In the genomic region with DNA sequence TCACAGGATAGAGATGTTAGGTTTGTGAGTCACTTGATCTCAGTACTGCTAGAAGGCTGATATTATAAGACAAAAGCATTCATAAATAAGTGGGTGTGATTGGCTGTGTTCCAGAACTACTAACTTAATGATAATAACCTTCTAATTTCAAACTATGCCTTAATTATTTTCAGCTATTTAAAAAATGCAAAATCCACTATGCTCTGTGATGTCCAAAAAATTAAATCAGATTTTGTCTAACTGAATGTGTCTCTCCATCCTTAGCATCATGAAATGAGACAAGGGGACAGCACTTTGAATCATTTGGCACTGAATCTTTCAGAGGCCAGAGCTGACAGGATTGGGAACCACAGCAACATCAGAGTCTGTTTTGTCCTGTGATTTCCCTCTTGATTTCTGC, we compare ENCODE assay signal across 18 mouse cellular contexts.
"Had no signal": no experiment of that assay in that cellular context is flagged by ENCODE, and none has a peak within 500 bp of the region (broad histone marks: within the 10 kb centered on the region; RNA-seq: fewer than 3 reads in every experiment).

No protein-coding gene starts in this region.

- H3K27ac ChIP-seq: liver, embryonic 13.5 days; liver, embryonic 15.5 days; macrophage; midbrain, embryonic 13.5 days; neural tube, embryonic 12.5 days had no signal

- H3K4me2 ChIP-seq: liver, embryonic 13.5 days; liver, embryonic 15.5 days; midbrain, embryonic 11.5 days; midbrain, embryonic 13.5 days; neural tube, embryonic 12.5 days had no signal

- ATAC-seq: liver, postnatal 0 days; midbrain, embryonic 13.5 days had no signal

- H3K9me3 ChIP-seq: liver, embryonic 13.5 days; liver, embryonic 15.5 days; midbrain, embryonic 13.5 days; neural tube, embryonic 12.5 days had no signal

- H3K4me3 ChIP-seq: liver, embryonic 13.5 days; liver, embryonic 15.5 days; megakaryocyte, embryonic 14.5 days; midbrain, embryonic 13.5 days; neural tube, embryonic 12.5 days had no signal

- DNase-seq: liver, embryonic 13.5 days; liver, postnatal 0 days; lung, adult 2 months; lung, postnatal 14 days; lung, postnatal 36 days; right cerebral cortex, adult 18-20 months; right cerebral cortex, postnatal 25 days; right cerebral cortex, postnatal 4 days; spleen, adult 18-20 months; thymus, adult 18-20 months; thymus, postnatal 14 days; thymus, postnatal 36 days had no signal

- H3K27me3 ChIP-seq: liver, embryonic 13.5 days; liver, embryonic 15.5 days; megakaryocyte, embryonic 14.5 days; midbrain, embryonic 13.5 days; neural tube, embryonic 12.5 days had no signal

- H3K36me3 ChIP-seq: liver, embryonic 13.5 days; liver, embryonic 15.5 days; midbrain, embryonic 13.5 days; neural tube, embryonic 12.5 days had no signal

- H3K9ac ChIP-seq: liver, embryonic 13.5 days; liver, embryonic 15.5 days; liver, postnatal 0 days; midbrain, embryonic 13.5 days; neural tube, embryonic 12.5 days had no signal

- H3K4me1 ChIP-seq: liver, embryonic 13.5 days; liver, embryonic 15.5 days; megakaryocyte, embryonic 14.5 days; neural tube, embryonic 12.5 days had no signal
